Mouse (Mus musculus) cerebellum, adult 18-20 months (tissue): ENCODE measurements at regions not wholly inside any gene's neighbourhood (a gene's known extent, or its start where the extent isn't known, plus 50 kb on each side); places are given as distances from the start of the nearest gene placed in this dataset.
"Not testable (repeated sequence)": the region's sequence is repeated elsewhere in the genome, so short reads cannot be mapped to it uniquely, and the experiment has no call there.

ENCODE experiments used
- DNase-seq, 2 experiments: peaks; one replicate each; pipeline ENCODE4 v3.0.0; 2021

DNA sequence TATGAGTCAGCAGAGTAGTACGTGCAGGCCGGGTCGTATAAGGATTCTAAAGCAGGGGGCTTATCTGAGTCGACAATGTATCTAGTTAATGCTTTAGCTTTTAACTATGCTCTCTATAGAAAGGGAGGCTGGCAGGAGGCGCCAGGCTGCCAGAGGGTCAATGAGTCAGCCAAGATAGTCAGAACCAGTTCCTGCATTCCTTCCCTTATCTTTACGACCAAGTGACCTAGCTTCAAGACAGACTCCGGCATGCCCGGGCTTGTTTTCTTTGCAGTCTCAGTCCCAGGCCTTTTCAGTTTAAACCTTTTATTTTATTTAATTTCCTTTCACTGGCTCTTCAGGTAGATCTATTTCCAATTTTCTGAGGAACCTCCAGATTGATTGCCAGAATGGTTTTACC lies 374.0 kb upstream of the Nrxn1 start:
- no peak for DNase-seq

- DNase-seq = no peak
Observed at GRCm38 (mm10) chr17:91451711-91452110, 358.8 kb upstream of the Nrxn1 start.

DNA sequence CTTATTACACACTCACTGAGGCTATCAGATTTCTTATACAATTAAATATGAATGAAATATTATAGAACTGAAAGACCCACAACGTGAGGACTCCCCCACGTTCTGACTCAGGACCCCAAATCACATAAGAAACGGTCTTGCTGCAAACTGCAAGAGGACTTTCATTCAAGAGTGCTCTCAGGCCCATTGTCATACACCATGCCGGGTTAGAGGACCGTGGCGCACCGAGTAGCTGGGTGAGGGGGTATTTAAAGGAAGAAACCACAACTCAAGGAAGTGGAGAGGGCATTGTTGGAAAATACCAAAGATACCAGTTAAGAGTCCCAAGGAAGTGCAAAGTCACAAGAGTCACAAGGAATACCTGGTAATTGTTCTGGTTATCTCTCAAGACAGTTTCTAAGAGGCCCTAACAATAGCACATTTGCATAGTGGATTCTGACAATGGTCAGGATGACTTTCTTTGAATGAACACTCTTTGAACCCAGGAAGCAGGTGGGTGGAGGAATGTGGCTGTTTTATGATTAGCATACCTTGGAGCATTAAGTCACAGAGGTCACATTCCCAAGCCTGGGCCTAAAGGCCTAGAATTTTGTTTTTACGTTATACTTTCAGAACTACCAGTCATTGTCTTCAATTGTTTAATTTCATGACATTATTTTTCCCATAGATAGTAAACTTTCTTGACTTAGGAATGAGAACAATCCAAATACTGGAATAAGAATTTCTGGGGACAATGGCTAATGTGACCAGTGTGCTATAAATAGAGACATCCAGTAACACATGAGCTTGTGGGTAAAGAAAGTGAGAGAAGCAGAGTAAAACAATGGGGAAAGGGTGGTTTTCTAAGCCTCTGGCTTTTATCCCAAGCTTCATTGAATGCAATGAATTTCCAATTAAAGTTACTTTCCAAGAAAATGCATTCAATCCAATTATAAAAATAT lies 339.2 kb upstream of the Nrxn1 start:
- not testable (repeated sequence) for DNase-seq

- no peak for DNase-seq
Observed at GRCm38 (mm10) chr17:91430351-91430750, 337.5 kb upstream of the Nrxn1 start.

DNA sequence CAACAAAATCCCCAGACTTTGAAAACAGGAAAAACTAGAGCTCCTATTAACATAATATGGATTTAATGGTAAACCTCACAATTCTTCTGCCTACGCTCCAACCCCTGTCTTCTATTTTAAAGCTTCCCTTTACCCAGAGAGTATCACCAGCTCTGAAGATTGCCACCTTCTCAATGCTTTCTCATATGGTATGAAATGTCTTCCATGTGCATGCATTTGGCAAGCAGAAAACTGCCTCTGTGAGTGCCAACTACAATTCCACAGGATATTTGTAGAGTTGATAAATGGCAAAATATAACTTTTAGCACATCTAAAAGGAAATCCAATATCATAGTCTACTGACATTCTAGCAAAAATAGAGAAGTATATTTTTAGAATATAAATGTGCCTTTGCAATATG lies 332.2 kb upstream of the Nrxn1 start:
- no peak for DNase-seq

- no peak for DNase-seq
Observed at GRCm38 (mm10) chr17:91418582-91418981, 325.7 kb upstream of the Nrxn1 start.

DNA sequence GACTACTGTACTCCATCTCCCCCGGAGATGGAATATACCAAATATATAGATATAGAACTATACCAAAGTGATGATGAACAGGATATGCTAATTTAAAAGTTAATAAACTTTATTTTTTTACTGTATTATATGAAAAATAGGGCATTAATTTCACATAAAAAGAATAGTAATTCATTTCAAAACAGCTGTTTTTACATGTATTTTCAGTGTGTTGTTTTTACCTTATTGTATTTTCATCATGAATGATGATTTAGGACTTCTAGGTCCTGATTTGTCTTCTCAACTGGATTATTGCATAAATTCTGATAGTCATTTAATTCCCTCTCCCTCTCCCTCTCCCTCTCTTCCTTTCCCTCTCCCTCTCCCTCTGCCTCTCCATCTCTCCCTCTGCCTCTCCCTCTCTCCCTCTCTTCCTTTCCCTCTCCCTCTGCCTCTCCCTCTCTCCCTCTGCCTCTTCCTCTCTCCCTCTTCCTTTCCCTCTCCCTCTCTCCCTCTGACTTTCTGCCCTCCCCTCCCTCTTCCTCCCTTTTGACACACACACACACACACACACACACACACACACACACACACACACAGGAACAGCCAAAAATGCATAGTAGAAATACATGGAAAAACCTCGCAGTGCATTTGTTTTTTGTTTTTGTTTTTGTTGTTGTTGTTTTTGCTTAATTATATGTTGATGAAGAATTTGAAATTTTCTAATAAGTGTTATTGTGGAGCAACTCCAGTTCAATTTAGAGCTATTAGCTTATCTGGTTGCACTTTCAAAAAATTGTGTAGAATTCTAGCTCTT lies 298.3 kb upstream of the Nrxn1 start:
- no peak for DNase-seq

GRCm38 (mm10) chr17:91389937-91390623 lies 297.2 kb upstream of the Nrxn1 start:
- DNase-seq = not testable (repeated sequence)

DNA sequence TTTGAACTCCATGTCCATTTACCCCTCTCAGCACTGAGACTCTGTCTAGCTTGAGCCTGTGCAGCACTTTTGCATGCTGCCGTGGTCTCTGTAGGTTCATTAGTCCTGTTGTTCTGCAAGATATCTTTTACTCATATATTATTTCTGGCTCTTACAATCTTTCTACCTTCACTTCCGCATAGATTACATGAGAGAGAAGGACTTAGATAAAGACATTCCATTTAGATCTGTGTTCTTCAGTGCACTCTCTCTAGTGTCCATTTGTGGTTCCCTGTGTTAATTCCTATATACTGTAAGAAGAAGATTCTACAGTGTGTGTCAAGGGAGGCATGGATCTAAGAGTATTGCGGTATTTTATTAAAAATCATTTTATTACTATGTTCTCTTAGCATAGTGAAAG lies 295.6 kb upstream of the Nrxn1 start:
- DNase-seq = no peak

GRCm38 (mm10) chr17:91388039-91388438 lies 295.2 kb upstream of the Nrxn1 start:
- no peak for DNase-seq

DNA sequence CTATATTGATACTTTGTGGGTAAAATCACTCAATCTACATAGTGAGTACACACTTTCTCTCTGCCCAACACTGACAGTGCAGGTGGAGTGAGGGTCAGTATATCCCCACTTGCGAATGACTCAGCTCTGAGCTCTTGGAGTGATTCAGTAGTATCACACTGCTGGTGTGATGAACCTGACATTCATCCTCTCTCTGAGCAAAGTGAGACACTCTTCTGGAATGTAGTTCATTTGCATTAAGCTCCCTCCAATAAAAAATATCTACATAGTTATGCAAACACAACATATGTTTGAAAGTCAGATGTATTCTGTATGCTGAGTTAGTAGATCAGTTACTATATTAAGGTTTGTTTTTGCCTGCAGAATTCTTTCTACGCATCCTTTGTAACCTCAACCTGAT lies 293.1 kb upstream of the Nrxn1 start:
- DNase-seq = no peak

- no peak for DNase-seq
Observed at GRCm38 (mm10) chr17:91368156-91368555, 275.3 kb upstream of the Nrxn1 start.

GRCm38 (mm10) chr17:91361261-91361660 lies 268.4 kb upstream of the Nrxn1 start:
- DNase-seq = peak; percentile 27 to 45

DNA sequence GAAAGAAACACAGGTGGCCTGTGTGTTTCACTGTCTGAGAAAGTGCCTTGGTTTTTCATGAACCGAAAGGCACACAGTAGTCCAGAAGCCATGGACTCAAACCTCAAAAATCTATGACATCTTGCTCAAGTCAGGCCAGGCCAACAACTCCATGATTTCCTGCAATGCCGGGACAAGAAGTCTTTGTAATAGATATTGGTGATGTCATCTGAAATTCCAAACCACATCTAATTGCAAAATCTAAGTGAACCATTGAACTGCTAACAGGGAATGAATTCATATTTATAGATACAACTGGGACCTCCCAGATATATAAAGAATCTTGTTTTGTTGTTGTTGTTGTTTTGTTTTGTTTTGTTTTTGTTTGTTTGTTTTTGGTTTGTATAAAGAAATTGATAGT lies 259.2 kb upstream of the Nrxn1 start:
- DNase-seq = no peak

GRCm38 (mm10) chr17:91336882-91337281 lies 244.0 kb upstream of the Nrxn1 start:
- no peak for DNase-seq

GRCm38 (mm10) chr17:91333790-91334189 lies 240.9 kb upstream of the Nrxn1 start:
- no peak for DNase-seq

DNA sequence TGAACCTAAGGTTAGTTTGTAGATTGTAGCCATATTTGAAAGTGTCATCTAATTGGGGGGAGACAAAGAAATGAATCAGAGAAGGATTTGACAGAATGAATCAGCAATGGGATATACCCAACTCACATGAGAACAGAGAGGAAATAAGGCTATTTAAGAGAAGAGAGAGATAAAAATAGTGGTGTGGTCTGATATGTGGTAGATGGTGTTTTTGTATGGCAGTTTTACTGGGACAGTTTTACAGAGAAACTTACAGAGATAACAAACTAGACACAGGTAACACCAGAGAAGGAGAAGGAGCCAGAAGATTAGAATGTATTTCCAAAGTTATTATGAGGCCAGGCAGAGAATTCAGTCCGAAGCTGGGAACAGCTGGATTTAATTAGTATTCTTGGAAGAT lies 240.3 kb upstream of the Nrxn1 start:
- no peak for DNase-seq

DNA sequence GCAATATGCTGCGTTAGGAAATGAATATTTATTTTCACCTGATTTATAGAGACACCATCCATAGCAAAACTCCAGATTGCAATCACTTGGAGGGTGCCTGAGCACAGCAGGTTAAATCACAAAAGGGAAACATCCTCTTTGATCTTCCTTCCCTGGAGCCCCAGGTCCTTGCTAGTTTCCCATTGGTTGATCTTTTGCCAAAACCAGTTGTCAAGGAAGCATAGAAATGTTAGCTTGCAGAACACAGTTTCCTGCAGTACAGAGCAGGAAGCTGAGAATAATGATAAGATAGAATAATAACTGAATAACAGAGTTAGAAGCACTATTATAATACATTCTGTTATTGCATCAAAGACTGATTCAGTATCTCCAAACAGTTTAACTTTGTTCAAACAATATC lies 231.5 kb upstream of the Nrxn1 start:
- DNase-seq = no peak

DNA sequence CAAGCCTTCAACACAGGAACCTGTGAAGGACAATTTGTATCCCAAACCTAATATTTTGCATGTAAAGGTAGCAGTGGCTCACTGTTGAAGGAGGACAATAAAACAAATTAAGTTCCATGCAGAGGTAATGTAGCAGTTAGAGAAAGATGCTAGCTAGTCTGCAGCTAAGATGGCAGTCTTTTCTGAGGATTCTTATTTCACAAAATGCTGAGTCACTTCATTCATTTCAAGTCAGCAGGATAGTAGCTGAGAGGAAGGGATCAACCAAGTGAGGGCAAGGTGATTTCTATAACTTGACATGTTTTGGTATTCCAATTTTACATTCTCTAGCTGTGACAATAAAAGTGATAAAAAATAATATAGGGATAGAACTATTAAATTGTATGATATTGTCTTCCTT lies 194.0 kb upstream of the Nrxn1 start:
- no peak for DNase-seq

DNA sequence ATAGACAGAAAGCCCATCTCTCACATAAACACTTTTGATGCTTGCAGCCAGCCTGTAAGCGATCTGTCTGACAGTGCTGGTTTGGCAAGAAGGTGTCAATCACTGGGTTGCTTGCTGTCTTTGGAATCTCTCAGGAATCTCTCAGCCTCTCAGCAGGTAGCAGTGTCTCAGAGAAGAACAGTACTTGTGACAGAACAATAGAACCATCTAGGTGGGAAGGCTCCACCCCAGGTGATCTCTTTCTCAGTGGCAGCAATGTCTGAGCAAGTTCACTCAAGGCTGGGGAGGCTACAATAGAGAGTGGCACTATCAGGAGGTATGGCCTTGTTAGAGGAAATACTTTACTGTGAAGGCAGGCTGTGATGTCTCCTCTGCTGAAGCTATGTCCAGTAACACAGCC lies 181.5 kb upstream of the Nrxn1 start:
- DNase-seq = no peak

DNA sequence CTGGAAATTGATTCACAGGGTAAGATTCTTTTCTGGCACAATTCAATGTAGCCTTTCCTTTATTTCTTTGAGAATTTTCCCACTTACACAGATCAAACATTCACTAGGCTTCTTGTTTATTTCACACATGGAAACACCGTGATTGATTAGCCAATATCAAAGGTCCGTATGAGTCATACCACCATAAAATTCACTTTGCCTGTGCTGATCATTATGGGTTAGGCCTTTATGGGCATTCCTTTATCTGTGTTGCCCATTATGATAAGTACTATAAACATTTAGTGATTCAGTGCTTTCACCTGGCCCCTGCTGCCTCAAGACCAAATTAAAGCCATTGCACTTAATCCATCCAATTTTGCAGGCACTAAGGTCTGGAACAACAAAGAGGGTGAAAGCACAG lies 145.8 kb upstream of the Nrxn1 start:
- no peak for DNase-seq

- not testable (repeated sequence) for DNase-seq
Observed at GRCm38 (mm10) chr17:91236653-91237052, 143.8 kb upstream of the Nrxn1 start.

- DNase-seq = no peak
Observed at GRCm38 (mm10) chr17:91226378-91226777, 133.5 kb upstream of the Nrxn1 start.
